Mouse (Mus musculus): Measurements from ENCODE around the gene Atp1b1.

Gene Atp1b1

DNA sequence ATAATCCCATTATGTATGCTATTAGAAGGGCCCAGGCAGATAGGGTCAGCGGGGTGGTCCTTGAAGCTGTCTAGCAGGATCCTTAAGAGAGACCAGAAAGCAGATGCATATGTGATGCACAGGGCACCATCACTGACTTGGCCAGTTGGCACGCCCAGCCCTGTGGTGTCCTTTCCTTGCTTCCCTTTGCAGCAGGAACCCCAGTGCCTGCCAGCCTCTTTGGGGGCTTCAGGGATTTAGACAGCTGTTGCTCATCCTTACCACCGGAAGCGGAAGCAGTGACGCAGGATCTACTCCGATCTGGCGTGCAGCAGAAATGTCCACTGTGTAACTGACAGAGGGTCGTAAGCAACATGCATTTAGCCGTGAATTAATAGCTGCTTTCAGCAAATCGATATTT, 9.3 kb upstream of the Atp1b1 start:
- CTCF ChIA-PET = interaction anchor here (0.5 kb wide), 1 partner anchor 285 kb away, joined by 15 read pairs; no protein-coding TSS in a partner anchor

DNA sequence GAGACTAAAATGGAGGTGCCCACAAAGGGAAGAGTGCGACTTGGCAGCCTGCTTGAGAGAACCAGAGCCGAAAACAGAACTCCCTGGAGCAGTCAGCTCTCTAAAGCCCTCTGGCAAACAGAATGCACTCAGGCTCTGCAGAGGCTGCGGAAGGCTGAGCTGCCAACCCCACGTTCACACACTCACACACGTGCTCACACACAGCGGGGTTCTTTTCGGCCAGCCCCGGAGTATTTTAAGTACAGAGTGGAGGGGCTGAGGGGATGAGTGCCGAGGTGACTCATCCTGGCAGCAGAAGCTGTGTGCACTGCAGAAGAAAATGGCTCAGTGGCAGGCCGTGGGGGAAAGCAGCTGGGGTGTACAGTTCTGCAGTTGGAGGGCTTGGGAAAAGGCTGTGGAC, 3.6 kb upstream of the Atp1b1 start:
- CTCF ChIA-PET = no interaction called here

DNA sequence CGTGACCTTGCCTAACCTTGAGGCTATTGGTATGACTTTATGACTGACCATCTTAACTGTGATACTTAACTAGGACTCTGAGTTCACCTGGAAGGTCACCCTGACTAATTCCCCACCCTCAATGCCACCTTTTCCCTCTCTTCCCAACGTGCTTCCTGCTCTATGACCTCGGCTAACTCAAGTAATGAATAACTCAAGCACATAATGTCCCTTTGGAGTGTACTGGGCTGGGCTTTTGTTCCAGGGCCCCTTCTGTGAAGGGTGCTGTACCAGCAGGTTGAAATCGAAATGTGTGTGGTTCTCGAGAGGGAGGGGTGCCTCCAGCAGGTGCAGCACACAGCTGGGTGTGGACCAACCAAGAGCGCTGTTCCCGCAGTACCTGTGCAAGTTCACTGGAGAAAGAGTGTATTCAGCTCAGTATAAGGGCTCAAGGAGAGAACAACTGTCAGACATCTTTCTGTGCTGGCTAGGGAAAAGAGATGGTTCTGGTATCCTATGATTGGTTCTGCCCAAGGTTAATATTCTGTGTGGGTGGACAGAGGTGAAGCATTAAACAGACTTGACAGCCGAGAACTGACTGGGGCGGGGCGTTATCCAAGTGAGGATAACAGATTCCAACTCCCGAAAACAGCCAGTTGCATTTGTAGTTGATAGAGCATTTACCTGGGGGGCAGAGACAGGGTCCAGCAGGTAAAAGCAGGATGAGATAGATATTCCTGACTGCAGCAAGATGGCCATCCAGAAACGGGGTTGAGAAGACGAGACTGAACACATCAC, 3.0 kb upstream of the Atp1b1 start:
- CTCF ChIA-PET = interaction anchor here (0.6 kb wide), 1 partner anchor 314 kb away, joined by 3 read pairs; no protein-coding TSS in a partner anchor

DNA sequence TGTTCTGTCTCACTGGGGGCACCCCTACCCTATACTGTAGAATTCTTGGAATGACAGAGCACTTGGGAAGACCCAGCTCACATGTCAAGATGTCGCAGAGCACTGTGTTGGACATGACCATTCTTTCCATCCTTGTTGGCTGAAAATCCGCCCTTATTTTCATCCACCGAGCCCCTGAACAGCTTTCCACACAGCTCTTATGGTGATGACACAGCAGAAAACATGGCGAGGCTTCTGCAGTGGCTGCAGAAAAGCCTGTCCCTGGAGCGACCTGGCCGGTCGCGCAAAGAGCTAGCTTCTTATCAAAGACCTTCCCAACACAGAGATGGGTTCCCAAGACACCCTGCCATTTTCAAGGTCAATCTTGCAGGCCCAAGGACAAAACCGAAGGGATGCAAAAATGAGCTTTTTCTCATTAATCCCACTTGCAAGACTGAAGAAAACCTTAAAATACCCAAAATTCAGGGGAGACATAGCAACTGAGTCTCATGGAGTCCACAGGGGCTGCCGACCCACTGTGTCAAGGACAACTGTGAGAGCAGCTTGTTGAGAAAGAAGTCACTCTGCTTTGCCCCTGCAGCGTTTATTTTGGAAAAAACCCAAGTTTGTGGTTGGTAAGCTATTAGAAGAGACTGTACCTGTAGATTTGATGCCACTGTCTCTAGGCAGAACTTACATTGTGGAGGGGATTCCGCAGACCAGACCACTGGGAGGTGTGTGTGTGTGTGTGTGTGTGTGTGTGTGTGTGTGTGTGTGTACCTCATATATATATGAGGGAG, 1.2 kb upstream of the Atp1b1 start:
- CTCF ChIA-PET = no interaction called here

DNA sequence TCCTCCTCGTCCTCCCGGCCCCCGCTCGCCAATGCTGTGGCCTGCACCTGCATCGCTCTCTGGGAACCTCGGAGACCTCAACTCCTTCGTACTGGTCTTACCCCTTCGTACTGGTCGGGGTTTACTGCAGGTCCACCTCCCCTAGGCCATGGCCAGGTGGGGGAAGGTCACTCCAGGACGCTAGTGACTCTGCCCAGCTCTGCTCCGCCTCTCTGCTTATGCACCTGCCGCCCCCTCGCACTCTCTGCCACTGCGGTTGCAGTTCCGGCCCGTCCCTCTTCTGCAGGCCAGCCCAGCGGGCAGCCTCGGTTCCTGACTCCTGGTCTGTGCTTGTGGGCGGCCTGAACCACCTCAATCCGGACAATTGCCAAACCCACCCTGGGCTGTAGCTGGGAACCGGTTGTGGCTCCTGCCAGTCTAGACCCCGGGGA, 481 bp upstream of the Atp1b1 start:
- CTCF ChIA-PET = interaction anchor here (0.6 kb wide), 1 partner anchor 1303 kb away, joined by 3 read pairs; no protein-coding TSS in a partner anchor

DNA sequence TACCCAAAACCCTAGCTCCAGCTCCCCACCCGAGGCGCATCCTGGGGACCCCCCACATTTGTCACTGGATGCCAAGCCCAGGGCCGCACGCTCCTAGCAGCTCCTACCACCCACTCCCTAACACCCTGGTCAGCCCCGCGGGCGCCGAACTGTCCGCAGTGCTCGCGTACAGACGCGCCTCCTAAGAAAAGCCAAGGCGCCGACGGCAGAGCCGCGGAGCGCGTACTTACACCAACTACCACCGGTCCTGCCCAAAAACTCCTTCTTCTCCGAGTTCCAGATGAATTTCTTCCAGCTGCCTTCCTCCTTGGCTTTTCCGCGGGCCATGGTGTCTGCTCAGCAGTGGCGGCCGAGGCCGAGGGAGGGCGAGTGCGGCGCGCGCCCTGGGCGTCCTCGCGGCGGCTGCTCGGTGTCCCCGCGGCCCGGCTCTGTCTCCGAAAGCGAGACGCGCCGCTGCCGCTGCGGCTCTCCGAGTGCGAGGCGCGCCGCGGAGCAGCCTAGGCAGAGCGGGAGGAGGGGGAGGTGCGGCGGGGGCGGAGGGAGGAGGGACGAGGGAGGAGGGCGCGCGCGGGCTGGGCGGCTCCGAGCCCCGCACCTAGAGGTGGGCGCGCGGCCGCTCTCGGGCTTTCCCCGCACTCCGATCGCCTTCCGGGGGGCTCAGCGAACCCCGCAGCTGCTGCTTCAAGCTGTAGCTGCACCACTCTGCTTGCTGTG, 467 bp downstream of the Atp1b1 start:
- CTCF ChIA-PET = interaction anchor here (0.8 kb wide), 1 partner anchor 99 kb away, joined by 5 read pairs; no protein-coding TSS in a partner anchor

DNA sequence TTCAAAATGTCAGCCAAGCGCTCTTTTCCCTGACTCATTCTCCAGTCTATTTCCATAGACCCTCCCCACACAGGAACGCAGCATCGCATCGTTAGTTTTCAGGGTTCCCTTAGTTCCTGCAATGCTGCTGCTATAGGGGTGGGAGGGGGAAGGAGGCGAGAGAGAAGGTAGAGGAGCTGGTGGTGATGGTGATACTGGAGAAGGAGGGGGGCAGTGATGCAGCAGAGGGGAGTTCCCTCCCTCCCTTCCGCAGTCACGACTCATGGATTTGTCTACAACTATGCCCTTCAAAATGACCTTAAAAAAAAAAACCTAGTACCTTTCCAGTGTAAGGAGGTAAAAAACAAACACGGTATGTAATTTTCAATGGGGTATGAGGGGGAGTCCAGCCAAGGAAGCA, 1.4 kb downstream of the Atp1b1 start:
- CTCF ChIA-PET = no interaction called here

DNA sequence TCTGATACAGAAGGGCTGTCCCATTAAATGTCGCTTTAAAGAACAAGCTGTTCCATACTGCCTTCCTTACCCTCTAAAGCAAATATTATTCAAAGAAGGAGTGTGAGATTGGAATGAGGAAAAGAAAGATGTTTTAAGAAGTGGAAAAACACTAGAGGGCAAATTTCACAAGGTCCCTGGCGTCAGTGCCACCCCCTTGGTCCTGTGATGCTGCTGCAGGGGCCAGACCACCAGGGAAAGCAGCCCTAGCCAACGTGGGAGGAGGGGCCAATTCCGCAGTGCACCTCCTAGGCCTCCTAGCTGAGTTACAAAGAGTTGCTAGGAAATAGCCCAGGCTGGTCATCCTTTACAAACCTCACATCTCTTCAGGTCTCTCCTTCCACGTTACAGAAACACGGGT, 2.1 kb downstream of the Atp1b1 start:
- CTCF ChIA-PET = interaction anchor here (0.5 to 0.6 kb wide), 2 partner anchors 189 to 1252 kb away, joined by 4 to 8 read pairs; no protein-coding TSS in a partner anchor

DNA sequence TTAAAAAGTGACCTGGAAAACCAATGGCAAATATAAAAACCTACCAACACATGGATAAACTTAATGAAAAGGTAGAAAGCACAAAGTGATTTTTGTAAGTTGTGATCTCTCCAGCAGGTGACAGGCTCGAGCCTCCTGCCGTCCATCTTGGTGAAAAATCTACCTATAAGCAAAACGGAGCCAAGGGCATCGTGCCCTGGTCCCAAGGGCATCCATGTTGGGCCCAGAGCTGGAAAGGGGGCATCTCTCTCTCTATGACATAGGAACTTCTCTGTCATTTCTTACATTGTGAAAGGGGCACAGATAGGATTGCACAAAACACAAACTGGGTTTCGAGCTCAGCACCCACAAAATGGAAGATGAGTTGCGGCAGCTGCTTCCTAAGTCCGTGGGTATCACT, 2.5 kb downstream of the Atp1b1 start:
- CTCF ChIA-PET = interaction anchor here (0.5 to 0.6 kb wide), 2 partner anchors 189 to 1252 kb away, joined by 4 to 8 read pairs; no protein-coding TSS in a partner anchor

DNA sequence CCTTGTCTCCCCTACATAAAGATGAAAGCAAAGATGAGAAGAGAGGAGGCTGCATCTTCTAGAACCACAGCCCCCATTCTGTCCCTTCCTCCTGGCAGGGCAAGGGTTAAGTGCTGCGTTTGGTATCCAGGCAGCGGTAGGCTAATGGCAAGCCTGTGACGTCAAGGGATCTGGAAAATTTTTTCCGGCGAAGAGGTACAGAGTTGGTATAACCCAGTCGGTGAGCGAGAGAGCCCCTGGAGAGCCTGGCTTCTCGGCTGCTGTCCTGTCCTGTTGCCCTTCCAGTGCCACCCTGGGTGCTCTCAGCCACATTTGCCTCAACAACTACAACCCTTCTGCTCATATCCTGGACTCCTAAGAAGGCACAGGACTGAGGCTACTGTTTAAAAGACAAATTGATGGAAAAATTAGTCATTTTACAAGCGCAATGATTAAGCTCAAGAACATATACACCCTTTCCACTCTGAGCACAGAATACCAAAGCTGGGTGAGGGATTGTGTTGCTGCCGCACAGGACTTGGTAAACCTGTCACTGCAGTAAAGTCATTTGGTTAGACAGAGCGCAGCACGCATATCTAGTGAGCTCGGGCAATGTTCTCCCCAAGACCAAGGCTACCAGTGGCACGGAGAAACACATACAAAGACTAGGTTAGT, 3.3 kb downstream of the Atp1b1 start:
- CTCF ChIA-PET = interaction anchor here (0.7 kb wide), 1 partner anchor 290 kb away, joined by 3 read pairs; no protein-coding TSS in a partner anchor

DNA sequence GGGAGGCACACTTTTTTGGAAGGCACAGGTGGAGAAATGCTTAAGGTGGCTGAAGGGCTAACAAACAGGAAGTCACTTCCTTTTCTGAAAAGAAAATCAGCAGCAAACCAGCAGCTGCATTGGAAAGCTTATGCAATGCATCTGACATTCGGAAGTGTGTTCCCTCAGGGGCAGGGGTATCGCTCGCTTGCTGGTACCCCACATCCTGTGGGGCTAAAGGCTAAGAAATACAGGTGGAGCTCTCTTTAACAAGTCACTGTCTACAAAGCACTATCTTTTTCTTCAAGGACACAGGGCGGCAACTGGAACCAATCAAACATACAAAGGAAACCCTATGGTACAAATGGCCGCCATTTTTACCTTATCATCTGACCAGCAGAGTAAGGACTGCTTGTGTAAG, 4.4 kb downstream of the Atp1b1 start:
- CTCF ChIA-PET = no interaction called here

DNA sequence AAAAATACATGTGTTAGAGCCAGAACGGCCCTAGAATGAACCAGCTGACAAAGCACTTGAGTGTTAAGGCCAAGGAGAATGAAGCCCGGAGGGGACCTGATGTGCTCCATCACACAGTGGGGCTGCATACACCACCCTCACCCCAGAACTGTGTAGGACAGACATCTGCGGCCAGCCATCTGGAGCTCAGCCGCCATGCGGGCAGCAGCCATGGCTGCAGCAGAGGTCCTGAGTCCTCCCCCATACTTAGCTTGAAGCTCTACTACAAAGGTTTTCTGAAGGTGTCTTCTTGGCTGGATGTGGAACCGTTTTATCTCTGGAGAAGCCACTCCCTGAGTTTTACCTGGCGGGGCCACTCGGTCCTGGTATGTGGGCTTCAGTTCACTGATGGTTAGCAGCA, 5.0 kb downstream of the Atp1b1 start:
- CTCF ChIA-PET = no interaction called here

DNA sequence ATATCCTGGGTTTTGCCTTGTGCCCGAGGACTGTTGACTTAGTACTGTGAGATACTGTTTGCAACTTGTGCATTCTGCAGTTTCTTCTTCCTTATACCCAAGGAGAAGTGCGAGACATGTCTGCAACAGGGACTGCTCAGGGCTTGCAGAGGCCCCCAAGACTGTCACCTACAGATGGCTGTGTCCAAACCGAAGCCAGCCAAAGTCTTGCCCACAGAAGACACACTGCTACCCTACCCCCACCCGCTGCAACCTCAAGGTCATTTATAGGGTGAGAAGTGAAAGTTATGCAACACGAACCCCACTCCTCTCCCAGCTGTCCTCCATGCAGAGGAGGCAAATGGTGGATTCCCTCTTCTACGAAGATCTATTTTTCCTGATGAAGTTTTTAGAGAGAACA, 5.6 kb downstream of the Atp1b1 start:
- CTCF ChIA-PET = no interaction called here

DNA sequence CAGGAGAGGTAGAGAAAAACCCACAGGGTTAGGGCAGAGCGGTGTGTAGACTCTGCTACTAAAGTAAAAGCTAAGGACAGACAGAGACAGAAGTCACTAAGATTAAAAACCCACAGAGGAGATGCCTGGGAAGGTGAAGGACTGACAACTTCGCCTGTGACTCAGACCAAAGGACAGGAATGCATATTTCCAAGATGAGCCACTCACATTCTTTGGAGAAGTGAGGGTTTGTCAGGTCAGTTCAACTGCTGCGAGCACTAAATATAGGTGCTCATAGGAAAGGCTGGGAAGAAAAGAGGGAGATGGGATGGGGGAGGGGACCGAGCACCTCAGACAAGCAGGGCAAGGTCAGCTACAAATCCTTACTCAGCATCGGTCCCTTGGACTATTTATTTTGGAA, 6.8 kb downstream of the Atp1b1 start:
- CTCF ChIA-PET = no interaction called here

DNA sequence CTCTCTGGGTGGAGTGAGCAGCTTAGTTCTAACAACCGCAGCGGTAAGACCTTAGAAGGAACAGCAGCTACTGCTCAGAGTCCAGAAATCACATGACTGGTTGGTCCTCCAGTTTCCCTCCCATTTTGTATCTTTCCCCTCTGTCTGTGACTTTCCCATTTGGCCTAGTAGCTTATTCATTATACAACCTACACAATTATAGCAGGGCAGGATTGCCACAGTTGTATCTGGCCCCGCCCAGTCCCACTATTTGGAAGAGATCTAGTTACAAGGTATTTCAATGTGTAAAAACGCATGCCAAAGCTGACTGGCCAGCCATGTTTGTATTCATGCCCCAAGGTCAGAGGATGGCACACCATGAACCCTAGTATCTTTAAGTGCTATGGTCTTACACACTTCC, 7.5 kb downstream of the Atp1b1 start:
- CTCF ChIA-PET = no interaction called here

DNA sequence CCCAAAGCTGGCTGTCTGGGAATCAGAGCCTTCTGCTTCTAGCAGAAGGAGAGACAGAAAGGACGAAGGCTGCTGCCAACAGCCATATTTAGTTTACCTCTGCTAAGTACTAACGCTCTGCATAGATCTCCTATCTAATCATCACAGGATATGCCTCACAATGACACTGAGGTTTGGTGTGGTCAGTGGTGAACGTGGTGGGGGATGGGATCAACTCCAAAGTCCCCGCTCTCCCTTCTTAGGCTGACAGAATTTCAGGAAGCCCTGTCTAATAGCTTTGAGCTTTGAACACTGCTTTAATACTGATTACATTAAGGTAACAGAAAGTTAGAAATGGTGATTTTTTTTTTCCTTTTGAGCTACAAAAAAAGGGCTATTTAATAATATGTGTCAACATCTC, 7.9 kb downstream of the Atp1b1 start:
- CTCF ChIA-PET = no interaction called here

DNA sequence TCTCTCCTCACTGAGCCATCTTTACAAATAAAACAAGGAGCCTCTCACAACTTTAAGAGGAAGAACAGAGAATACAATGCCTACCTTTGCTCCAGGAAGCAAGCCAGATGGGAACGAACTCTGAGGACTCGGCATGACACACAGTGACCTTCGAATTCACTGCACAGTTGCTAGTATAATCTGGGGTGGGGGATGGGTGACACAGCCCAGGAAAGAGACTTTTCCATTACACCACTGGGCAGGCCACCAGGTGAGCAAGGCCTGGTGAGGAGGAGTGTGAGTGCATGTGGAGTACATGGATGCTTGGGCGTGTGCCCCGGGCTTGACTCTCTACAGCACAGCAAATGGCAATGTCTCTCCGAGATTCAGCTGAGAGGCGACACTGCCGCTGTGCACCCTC, 8.5 kb downstream of the Atp1b1 start:
- CTCF ChIA-PET = no interaction called here

DNA sequence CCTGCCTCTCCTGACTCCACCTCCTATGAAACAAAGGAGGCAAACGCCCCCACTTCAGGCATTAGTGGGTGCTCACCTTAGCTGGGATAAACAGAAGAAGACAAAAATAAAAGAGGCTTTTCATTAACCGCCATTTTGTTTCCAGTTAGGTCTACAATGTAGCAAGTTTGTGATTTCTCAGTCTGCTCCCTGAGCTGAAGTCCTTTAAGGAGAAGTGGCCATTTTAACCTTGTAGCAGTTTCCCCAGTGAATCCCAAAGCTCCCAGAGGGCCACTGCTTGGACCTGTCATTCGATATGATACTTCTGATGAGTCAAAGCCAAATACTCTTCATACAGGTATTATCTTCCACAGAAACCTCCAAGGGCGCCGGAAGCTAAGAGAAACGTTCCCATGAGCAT, 10.6 kb downstream of the Atp1b1 start:
- CTCF ChIA-PET = interaction anchor here (0.6 kb wide), 1 partner anchor 676 kb away, joined by 4 read pairs; no protein-coding TSS in a partner anchor

DNA sequence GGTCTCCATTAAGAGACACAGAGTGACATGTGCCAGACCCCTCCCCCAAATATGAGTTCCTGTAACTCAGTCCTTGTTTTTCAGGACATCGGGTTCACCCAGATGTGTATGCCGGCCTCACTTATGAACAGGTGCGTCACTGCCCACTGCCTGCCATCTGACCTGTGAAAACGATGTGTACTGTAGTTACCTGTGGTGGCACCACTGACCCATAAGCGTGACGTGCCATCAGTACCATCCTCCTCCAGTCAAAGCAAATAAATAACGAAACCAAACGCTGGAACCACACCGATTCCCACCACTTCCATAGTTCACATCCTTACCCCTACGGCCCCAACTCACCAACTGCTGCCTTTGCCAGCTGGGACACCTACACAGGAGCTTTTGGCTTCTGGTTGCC, 11.6 kb downstream of the Atp1b1 start:
- CTCF ChIA-PET = no interaction called here

DNA sequence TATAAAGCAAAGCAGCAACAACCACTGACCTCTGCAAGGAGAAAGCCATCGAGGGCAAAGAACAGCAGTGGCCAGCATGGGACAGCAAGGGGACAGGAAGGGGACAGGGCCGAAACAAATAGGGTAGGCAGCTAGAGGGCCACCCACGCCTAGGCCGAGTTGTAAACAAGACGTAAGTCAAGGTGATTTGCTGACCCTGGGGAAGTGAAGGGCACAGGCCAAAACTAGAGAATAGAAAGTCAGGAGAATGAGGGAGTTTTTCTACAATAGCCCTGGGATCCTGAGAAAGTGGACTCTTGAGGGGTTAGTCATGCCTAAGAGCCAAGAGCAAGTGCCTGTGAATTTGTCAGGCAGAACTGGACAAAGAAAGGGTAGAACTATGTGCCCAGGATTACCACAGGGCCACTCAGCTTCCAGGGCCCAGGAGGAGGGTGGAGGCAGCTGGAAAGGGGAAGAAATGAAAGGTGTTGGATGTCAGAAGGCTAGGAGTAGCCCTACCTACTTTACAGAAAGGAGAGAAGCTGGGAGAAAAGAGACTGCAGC, 12.5 kb downstream of the Atp1b1 start:
- CTCF ChIA-PET = no interaction called here

DNA sequence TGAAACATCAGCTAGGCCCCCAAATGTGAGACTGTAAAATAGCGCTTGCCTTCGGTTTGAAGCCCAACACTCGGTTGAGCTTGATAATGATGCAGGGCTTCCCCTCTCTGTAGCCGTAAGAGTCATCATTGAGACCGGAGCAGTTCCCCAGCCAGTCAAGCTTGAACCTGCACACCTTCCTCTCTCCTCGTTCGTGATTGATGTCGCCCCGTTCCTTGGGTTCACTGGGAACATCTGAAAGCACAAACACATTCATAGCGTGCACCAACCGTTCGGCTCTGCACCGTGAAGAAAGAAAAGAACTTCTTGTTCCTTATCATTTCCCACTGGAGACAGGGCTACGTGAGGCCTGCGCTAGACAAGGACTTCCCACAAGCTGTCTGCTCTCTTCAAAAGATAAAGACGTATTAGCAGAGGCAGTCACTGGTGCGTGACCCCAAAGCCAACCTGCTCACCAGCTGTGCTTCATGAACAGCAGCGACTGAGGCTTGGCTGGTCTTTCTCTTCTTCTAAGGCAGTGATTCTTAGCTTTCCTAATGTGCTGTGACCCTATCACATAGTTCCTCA, 16.7 kb downstream of the Atp1b1 start:
- CTCF ChIA-PET = no interaction called here

Measured in spleen, embryonic (tissue).